Mouse (Mus musculus): Measurements from ENCODE around the gene Cblc. TPM values are rescaled to one million over a fixed set of nuclear protein-coding genes. Genes with fewer than 3 reads are reported as not detected.

The Cblc gene
- total and polyA plus RNA-seq, 2 experiments from 2014 or later, result 0.46 TPM; not detected in 1

DNA sequence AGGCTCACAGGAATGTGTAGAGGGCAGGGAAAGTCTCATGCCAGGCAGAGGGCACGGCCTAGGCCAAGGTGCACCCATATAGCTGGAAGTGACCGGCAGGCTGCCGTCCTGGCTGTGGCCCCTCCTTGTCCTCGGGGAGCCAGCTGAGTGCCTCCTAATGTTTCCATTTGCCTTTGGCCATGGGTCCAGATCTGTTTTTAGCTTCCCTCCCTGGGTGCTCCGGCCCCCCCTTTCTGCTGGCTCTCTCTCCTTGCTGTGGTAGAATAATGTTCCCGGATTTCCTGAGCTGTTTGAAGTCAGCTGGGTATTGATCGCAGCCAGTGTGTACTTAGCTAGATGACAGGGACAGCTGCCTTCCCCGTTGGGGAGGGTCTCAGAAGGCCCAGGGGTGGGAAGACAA is 13.0 kb downstream of the Cblc start:
- H3K27me3 ChIP-seq (ENCODE audit: insufficient read depth, low read length), result no peaks in the 10 kb centered on the region
- no peaks in the 10 kb centered on the region for H3K36me3 ChIP-seq (ENCODE audit: insufficient read depth, low read length)
- no peak overlapping the region for H3K4me2 ChIP-seq (ENCODE audit: low read depth, low read length)
- no peak overlapping the region for H3K4me3 ChIP-seq (ENCODE audit: low read length)
- DNase-seq (ENCODE audit: low spot score) (no peak), ATAC-seq (no peak)
- no peaks in the 10 kb centered on the region; the same call in 1 of the 2 replicates for H3K9me3 ChIP-seq (ENCODE audit: low read length)
- no peak for TF ChIP-seq CTCF (IDR thresholded peaks at IDR 0.05; ENCODE audit: low read depth)
- H3K4me1 ChIP-seq (ENCODE audit: insufficient read depth, low read length), result no peaks in the 10 kb centered on the region
- H3K9ac ChIP-seq (replicated peaks; ENCODE audit: low read length), result no peak overlapping the region
- no peak overlapping the region for H3K27ac ChIP-seq
- 80% methylated on average over 8 of the region's 8 CpGs for WGBS

DNA sequence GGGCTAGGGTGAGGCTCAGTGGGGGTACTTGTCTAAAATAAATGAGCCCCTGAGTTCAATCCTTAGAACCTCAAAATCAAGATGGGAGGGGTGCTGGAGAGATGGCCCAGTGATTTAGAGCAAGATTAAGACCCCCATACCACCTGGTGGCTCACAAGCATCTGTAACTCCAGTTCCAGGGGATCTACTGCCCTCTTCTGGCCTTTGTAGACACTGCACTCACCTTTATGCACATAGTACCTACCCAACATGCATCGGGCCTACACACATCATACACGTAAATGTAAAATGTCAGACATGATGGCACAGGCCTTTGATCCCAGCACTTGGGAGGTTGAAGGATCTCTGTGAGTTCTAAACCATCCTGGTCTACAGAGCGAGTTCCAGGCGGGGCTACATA is 14.0 kb downstream of the Cblc start:
- Histone ChIP-seq H3K9ac (replicated peaks; ENCODE audit: low read length) (no peak overlapping the region), H3K36me3 (ENCODE audit: insufficient read depth, low read length) (no peaks in the 10 kb centered on the region), H3K27ac (no peak overlapping the region), H3K4me1 (ENCODE audit: insufficient read depth, low read length) (no peaks in the 10 kb centered on the region), H3K9me3 (ENCODE audit: low read length) (no peaks in the 10 kb centered on the region; the same call in 1 of the 2 replicates), H3K4me3 (ENCODE audit: low read length) (no peak overlapping the region), H3K27me3 (ENCODE audit: insufficient read depth, low read length) (no peaks in the 10 kb centered on the region), H3K4me2 (ENCODE audit: low read depth, low read length) (no peak overlapping the region)
- ATAC-seq (no peak), DNase-seq (ENCODE audit: low spot score) (peak; percentile 43)
- TF ChIP-seq CTCF (IDR thresholded peaks at IDR 0.05; ENCODE audit: low read depth), result peak; percentile 61
- WGBS, result 92% methylated on average over 4 of the region's 4 CpGs

DNA sequence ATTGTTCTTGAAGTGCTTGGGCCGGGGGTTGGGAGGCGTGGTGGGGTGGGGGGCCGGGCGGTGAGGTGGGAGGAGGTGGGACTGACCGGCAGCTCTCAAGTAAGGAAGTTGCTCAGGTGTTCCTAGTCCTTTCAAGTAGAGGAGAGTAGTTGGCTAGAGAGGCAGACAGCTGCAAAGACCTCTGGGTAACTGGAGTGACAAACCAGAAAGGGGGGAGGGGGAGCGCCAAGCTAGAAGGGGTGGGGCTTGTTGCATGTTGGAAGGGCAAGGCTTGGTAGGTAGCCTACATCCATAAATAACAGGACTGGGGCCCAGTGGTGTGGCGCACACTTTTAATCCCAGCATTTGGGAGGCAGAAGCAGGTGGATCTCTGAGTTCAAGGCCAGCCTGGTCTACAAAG is 14.9 kb downstream of the Cblc start:
- H3K27me3 ChIP-seq (ENCODE audit: insufficient read depth, low read length), result no peaks in the 10 kb centered on the region
- H3K4me1 ChIP-seq (ENCODE audit: insufficient read depth, low read length), result no peaks in the 10 kb centered on the region
- ATAC-seq (no peak), DNase-seq (ENCODE audit: low spot score) (no peak)
- no peak for TF ChIP-seq CTCF (IDR thresholded peaks at IDR 0.05; ENCODE audit: low read depth)
- no peak overlapping the region for H3K4me3 ChIP-seq (ENCODE audit: low read length)
- H3K9ac ChIP-seq (replicated peaks; ENCODE audit: low read length), result no peak overlapping the region
- 91% methylated on average over 7 of the region's 7 CpGs for WGBS
- no peaks in the 10 kb centered on the region; the same call in 1 of the 2 replicates for H3K9me3 ChIP-seq (ENCODE audit: low read length)
- H3K27ac ChIP-seq, result no peak overlapping the region
- H3K4me2 ChIP-seq (ENCODE audit: low read depth, low read length), result no peak overlapping the region
- no peaks in the 10 kb centered on the region for H3K36me3 ChIP-seq (ENCODE audit: insufficient read depth, low read length)

DNA sequence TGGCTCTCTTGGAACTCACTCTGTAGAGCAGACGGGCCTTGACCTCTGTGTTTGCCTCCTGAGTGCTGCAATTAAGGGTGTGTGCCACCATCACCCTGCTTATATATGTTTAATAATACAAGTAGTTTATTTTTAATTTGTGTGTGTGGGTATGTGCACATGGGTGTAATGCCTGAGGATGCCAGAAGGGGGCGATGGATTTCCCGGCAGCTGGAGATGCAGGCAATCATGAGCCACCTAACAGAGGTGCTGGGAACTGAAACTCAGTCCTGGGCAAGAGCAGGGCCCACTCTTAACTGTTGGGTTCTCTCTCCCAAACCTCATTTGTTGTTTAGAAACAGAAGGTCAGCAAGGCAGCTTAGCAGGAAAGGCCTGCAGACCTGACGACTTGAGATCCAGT is 16.7 kb downstream of the Cblc start:
- no peaks in the 10 kb centered on the region for H3K27me3 ChIP-seq (ENCODE audit: insufficient read depth, low read length)
- peak; percentile 34; the same call in 1 of the 2 replicates for TF ChIP-seq CTCF (IDR thresholded peaks at IDR 0.05; ENCODE audit: low read depth)
- H3K9ac ChIP-seq (replicated peaks; ENCODE audit: low read length), result no peak overlapping the region
- ATAC-seq (no peak), DNase-seq (ENCODE audit: low spot score) (no peak)
- no peaks in the 10 kb centered on the region for H3K36me3 ChIP-seq (ENCODE audit: insufficient read depth, low read length)
- H3K27ac ChIP-seq, result no peak overlapping the region
- H3K9me3 ChIP-seq (ENCODE audit: low read length), result no peaks in the 10 kb centered on the region; the same call in 1 of the 2 replicates
- H3K4me3 ChIP-seq (ENCODE audit: low read length), result no peak overlapping the region
- H3K4me1 ChIP-seq (ENCODE audit: insufficient read depth, low read length), result no peaks in the 10 kb centered on the region
- WGBS, result 77% methylated on average over 4 of the region's 4 CpGs
- no peak overlapping the region for H3K4me2 ChIP-seq (ENCODE audit: low read depth, low read length)

DNA sequence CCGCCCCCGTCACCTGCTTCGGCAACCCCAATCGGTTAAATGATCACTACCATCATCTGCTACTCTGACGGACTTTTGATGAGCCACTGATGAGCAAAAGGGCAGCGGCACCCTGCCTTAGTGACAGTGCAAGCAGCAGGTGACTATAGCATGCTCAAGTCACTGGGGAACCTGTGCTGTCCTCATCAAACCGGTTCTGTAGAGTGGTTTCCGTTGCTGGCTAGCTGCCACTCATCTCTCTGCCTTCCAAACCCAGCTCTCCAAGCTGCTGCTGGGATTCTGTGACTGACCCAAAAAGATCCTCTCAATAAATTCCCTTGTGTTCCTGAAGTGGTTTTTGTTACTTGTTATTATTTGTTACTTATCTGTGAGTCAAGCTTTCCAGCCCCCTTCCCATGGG is 18.0 kb downstream of the Cblc start:
- no peak for TF ChIP-seq CTCF (IDR thresholded peaks at IDR 0.05; ENCODE audit: low read depth)
- no peak overlapping the region for H3K4me3 ChIP-seq (ENCODE audit: low read length)
- no peak overlapping the region for H3K4me2 ChIP-seq (ENCODE audit: low read depth, low read length)
- WGBS, result 87% methylated on average over 8 of the region's 8 CpGs
- DNase-seq (ENCODE audit: low spot score) (no peak), ATAC-seq (no peak)
- H3K9ac ChIP-seq (replicated peaks; ENCODE audit: low read length), result no peak overlapping the region
- H3K27me3 ChIP-seq (ENCODE audit: insufficient read depth, low read length), result no peaks in the 10 kb centered on the region
- no peaks in the 10 kb centered on the region for H3K4me1 ChIP-seq (ENCODE audit: insufficient read depth, low read length)
- no peaks in the 10 kb centered on the region for H3K36me3 ChIP-seq (ENCODE audit: insufficient read depth, low read length)
- no peaks in the 10 kb centered on the region; the same call in 1 of the 2 replicates for H3K9me3 ChIP-seq (ENCODE audit: low read length)
- H3K27ac ChIP-seq, result no peak overlapping the region

DNA sequence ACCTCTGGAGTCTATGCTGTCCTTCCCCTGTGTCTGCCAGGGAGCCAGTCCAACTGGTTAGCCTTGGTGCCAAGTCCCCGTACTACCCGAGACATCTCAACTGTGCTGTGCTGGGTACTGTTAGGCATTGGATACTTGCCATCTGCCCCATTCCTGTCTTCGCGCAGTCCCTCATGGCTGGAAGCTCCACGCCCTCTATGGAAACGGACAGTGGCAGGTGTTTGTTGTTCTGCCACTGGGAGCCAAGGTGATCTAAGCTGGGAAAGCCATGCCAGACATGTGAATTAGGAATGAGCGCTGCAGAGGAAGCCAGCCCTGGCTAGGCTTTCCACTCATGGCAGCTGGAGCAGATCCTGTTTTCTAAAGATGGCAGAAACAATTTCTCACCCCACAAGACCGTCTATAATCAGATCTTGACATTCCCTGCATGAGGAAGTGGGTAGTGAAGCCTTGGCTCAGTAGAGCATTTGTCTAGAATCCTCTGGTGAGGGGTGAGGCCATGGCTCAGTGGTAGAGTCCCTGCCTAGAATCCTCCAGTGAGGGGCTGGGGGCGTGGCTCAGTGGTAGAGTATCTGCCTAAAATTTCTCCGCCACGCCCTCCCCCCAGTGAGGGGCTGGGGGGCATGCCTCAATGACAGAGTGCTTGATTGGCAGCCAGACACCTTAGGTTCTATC is 19.4 kb downstream of the Cblc start:
- 69% methylated on average over 11 of the region's 11 CpGs for WGBS
- DNase-seq (ENCODE audit: low spot score), result peak; percentile 5
- H3K27me3 ChIP-seq (ENCODE audit: insufficient read depth, low read length), result no peaks in the 10 kb centered on the region
- no peaks in the 10 kb centered on the region for H3K9me3 ChIP-seq (ENCODE audit: low read length)
- H3K4me2 ChIP-seq (ENCODE audit: low read depth, low read length), result no peak overlapping the region
- no peaks in the 10 kb centered on the region for H3K4me1 ChIP-seq (ENCODE audit: insufficient read depth, low read length)
- H3K9ac ChIP-seq (replicated peaks; ENCODE audit: low read length), result no peak overlapping the region
- TF ChIP-seq CTCF (IDR thresholded peaks at IDR 0.05; ENCODE audit: low read depth), result no peak
- ATAC-seq, result no peak; the same call in 1 of the 2 replicates
- H3K36me3 ChIP-seq (ENCODE audit: insufficient read depth, low read length), result no peaks in the 10 kb centered on the region
- H3K4me3 ChIP-seq (ENCODE audit: low read length), result no peak overlapping the region
- no peak overlapping the region for H3K27ac ChIP-seq

DNA sequence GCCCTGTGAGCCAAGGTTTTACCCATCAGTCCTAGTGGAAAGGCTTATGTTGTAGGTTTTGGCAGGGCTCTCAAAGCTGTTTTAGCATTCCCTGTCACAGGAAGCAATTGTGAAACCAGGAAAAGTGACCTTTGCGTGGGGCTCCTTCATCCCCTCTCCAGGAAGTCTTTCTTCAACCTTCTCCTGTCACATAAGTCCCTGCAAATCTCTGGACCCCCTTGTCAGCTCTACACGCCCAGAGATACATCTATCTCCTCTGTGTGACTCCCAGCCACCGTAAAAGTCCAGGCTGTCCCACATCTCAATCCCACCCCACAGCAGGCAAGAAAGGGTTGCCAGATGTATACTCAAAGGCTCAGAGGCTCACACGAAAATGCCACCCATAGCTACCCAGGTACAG is 24.9 kb downstream of the Cblc start:
- WGBS, result 56% methylated on average over 4 of the region's 4 CpGs
- H3K9me3 ChIP-seq (ENCODE audit: low read length), result no peaks in the 10 kb centered on the region
- H3K4me2 ChIP-seq (ENCODE audit: low read depth, low read length), result no peak overlapping the region
- TF ChIP-seq CTCF (IDR thresholded peaks at IDR 0.05; ENCODE audit: low read depth), result no peak
- 0 out of 2 replicates have a peak, but pooled peaks cover 8% of the 10 kb centered on the region for H3K4me1 ChIP-seq (ENCODE audit: insufficient read depth, low read length)
- H3K27ac ChIP-seq, result no peak overlapping the region
- H3K36me3 ChIP-seq (ENCODE audit: insufficient read depth, low read length), result no peaks in the 10 kb centered on the region
- H3K9ac ChIP-seq (replicated peaks; ENCODE audit: low read length), result no peak overlapping the region
- peaks cover 16% of the 10 kb centered on the region; the same call in 1 of the 2 replicates for H3K27me3 ChIP-seq (ENCODE audit: insufficient read depth, low read length)
- no peak for ATAC-seq
- no peak for DNase-seq (ENCODE audit: low spot score)
- no peak overlapping the region for H3K4me3 ChIP-seq (ENCODE audit: low read length)

Measured in hindbrain, postnatal 0 days (tissue).